1 mouse cellular context compared by ENCODE assay signal in genomic region chr14:34416946-34417345, GRCm38 (mm10). TPM values are rescaled to one million over a fixed set of nuclear protein-coding genes. Genes with fewer than 3 reads are reported as not detected.
"Had no signal": no experiment of that assay in that cellular context is flagged by ENCODE, and none has a peak within 500 bp of the region (broad histone marks: within the 10 kb centered on the region; RNA-seq: fewer than 3 reads in every experiment).

No protein-coding gene starts in this region.

RNA-seq across cellular contexts. Expression of gene Mmrn2, which starts 41.7 kb away (rescaled TPM):
- polyA plus RNA-seq: erythroblast, embryonic 14.5 days had no signal

RNA-seq across cellular contexts. Expression of gene Sncg, which starts 42.4 kb away (rescaled TPM):
- polyA plus RNA-seq: erythroblast, embryonic 14.5 days had no signal
